Mouse (Mus musculus): ENCODE data around the gene Kank1. TPM values are rescaled to one million over a fixed set of nuclear protein-coding genes. Genes with fewer than 3 reads are reported as not detected.

Gene Kank1
- polyA plus RNA-seq, 1 experiment from 2014 or later = 5.7 TPM

DNA sequence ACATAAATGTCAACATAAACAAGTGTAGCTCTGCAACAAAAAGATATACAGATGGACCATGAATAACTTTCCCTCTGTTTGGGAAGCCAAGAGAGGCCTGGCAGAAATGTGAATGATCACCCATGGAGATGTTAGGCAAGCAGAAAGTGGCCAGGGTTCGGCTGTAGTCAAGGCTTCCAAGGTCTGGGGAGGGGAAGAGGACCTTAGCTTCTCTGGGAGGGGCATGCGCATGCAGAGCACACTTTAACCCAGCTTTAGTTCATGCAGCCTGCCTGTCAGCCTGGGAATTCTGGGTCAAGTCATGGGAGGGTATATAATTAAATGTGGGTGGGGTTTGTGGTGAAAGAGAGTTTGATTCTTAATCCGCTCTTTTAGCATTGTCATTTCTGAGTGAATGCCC, 180.9 kb downstream of the Kank1 start:
- Histone ChIP-seq H3K27ac (no peak overlapping the region), H3K9ac (replicated peaks) (no peak overlapping the region), H3K4me1 (replicated peaks) (0 out of 2 replicates have a peak, but pooled peaks cover 5% of the 10 kb centered on the region), H3K4me2 (replicated peaks) (no peak overlapping the region), H3K27me3 (no peaks in the 10 kb centered on the region), H3K36me3 (no peaks in the 10 kb centered on the region), H3K4me3 (replicated peaks) (no peak overlapping the region), H3K9me3 (no peaks in the 10 kb centered on the region)
- 40% methylated on average over 3 of the region's 3 CpGs for WGBS
- ATAC-seq = no peak

GRCm38 (mm10) chr19:25419983-25420382, 183.2 kb downstream of the Kank1 start:
- H3K4me2 ChIP-seq (replicated peaks) = no peak overlapping the region
- H3K4me1 ChIP-seq (replicated peaks) = 0 out of 2 replicates have a peak, but pooled peaks cover 2% of the 10 kb centered on the region
- no peak overlapping the region for H3K9ac ChIP-seq (replicated peaks)
- no peaks in the 10 kb centered on the region for H3K9me3 ChIP-seq
- H3K27ac ChIP-seq = no peak overlapping the region
- H3K27me3 ChIP-seq = no peaks in the 10 kb centered on the region
- no peaks in the 10 kb centered on the region for H3K36me3 ChIP-seq
- WGBS = 83% methylated on average over 8 of the region's 8 CpGs
- H3K4me3 ChIP-seq (replicated peaks) = no peak overlapping the region
- no peak for ATAC-seq

GRCm38 (mm10) chr19:25422096-25422495, 185.3 kb downstream of the Kank1 start:
- no peaks in the 10 kb centered on the region for H3K36me3 ChIP-seq
- ATAC-seq = no peak
- H3K4me3 ChIP-seq (replicated peaks) = no peak overlapping the region
- no peaks in the 10 kb centered on the region for H3K27me3 ChIP-seq
- no peak overlapping the region for H3K4me2 ChIP-seq (replicated peaks)
- H3K4me1 ChIP-seq (replicated peaks) = 0 out of 2 replicates have a peak, but pooled peaks cover 2% of the 10 kb centered on the region
- 86% methylated on average over 7 of the region's 7 CpGs for WGBS
- no peaks in the 10 kb centered on the region for H3K9me3 ChIP-seq
- no peak overlapping the region for H3K9ac ChIP-seq (replicated peaks)
- H3K27ac ChIP-seq = no peak overlapping the region

- H3K9ac ChIP-seq (replicated peaks) = no peak overlapping the region
- ATAC-seq = no peak
- no peaks in the 10 kb centered on the region for H3K36me3 ChIP-seq
- H3K4me1 ChIP-seq (replicated peaks) = no peaks in the 10 kb centered on the region
- H3K4me3 ChIP-seq (replicated peaks) = no peak overlapping the region
- H3K27me3 ChIP-seq = no peaks in the 10 kb centered on the region
- no peaks in the 10 kb centered on the region for H3K9me3 ChIP-seq
- no peak overlapping the region for H3K4me2 ChIP-seq (replicated peaks)
- WGBS = 90% methylated on average over 5 of the region's 5 CpGs
- H3K27ac ChIP-seq = no peak overlapping the region
Observed at GRCm38 (mm10) chr19:25423371-25423770, 186.6 kb downstream of the Kank1 start.

DNA sequence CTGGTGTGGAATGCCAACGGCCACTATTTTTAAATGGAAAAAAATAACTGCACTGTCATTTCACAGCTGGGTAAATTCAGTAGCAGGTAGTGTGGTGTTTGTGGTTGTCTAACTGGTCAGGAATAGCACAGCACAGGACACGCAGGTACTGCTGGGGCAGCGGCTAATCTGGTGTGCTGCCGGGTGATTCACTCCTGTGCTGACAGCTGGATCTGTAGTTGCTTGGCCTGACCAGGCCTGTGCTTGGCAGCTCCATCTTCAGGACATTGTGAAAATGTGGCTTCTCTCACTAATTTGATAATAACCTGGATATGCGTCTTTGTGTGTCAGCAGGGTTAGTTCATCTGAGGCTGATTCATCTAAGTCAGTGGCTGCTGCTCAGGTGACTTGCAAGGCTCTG, 189.7 kb downstream of the Kank1 start:
- 93% methylated on average over 5 of the region's 5 CpGs for WGBS
- Histone ChIP-seq H3K36me3 (no peaks in the 10 kb centered on the region), H3K4me3 (replicated peaks) (no peak overlapping the region), H3K27me3 (no peaks in the 10 kb centered on the region), H3K4me1 (replicated peaks) (no peaks in the 10 kb centered on the region), H3K4me2 (replicated peaks) (no peak overlapping the region), H3K9ac (replicated peaks) (no peak overlapping the region), H3K27ac (no peak overlapping the region), H3K9me3 (no peaks in the 10 kb centered on the region)
- ATAC-seq = no peak

GRCm38 (mm10) chr19:25427886-25428285, 191.1 kb downstream of the Kank1 start:
- no peak overlapping the region for H3K4me2 ChIP-seq (replicated peaks)
- WGBS = 97% methylated on average over 17 of the region's 17 CpGs
- no peaks in the 10 kb centered on the region for H3K36me3 ChIP-seq
- H3K27ac ChIP-seq = no peak overlapping the region
- H3K4me3 ChIP-seq (replicated peaks) = no peak overlapping the region
- ATAC-seq = no peak
- no peak overlapping the region for H3K9ac ChIP-seq (replicated peaks)
- no peaks in the 10 kb centered on the region for H3K27me3 ChIP-seq
- H3K9me3 ChIP-seq = no peaks in the 10 kb centered on the region
- H3K4me1 ChIP-seq (replicated peaks) = no peaks in the 10 kb centered on the region

DNA sequence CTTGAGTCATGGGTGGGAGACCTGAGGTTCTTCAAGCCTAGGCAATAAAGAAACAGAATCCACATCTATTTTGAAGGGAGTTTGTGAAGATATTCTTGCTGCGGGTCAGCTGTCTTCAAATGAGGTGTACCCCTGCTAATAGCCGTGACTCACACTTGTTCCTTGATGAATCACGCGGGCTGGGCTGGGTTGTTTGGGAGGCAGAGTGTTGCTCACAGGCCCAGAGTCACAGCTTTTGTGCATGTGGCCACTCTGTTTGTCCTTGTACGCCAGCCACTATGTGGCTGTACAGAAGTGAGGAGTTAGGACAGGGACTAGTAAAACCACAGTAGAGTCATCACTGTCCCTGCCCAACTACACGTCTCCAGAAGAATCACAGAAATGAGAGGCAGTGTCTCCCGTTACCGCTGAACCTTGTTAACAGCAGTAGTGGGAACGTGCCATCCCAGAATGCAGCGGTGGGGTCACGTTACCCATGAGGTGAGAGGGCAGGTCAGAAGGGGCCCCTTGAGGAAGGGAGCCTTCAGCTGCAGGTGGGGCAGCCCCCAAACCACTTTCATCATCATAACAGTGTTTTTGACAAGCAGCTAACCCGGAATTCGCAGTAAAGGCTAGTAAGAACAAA, 191.7 kb downstream of the Kank1 start:
- ATAC-seq = no peak
- H3K36me3 ChIP-seq = no peaks in the 10 kb centered on the region
- WGBS = 93% methylated on average over 13 of the region's 13 CpGs
- no peaks in the 10 kb centered on the region for H3K9me3 ChIP-seq
- H3K4me2 ChIP-seq (replicated peaks) = no peak overlapping the region
- no peak overlapping the region for H3K9ac ChIP-seq (replicated peaks)
- no peaks in the 10 kb centered on the region for H3K4me1 ChIP-seq (replicated peaks)
- H3K27ac ChIP-seq = no peak overlapping the region
- no peaks in the 10 kb centered on the region for H3K27me3 ChIP-seq
- H3K4me3 ChIP-seq (replicated peaks) = no peak overlapping the region

DNA sequence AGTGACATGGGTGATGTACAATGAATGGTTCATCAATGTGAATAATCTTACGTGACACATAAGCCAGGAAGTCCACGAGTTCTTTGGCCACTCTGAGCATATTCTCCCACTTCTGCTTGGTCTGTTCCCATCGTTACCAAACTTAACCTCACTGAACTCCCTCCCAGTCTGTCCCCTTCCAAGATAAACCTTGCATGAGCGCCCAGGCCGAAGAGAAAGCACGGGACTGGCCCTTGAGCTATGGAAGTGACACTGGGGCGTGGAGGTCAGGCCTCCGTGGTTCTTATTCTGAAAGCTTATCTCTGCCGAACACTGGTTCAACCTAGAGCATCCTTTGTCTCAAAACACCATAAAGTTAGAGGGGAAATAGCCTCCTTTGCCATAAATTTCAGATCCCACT, 194.7 kb downstream of the Kank1 start:
- no peaks in the 10 kb centered on the region for H3K4me1 ChIP-seq (replicated peaks)
- no peaks in the 10 kb centered on the region for H3K9me3 ChIP-seq
- no peak overlapping the region for H3K4me3 ChIP-seq (replicated peaks)
- H3K9ac ChIP-seq (replicated peaks) = no peak overlapping the region
- 77% methylated on average over 9 of the region's 9 CpGs for WGBS
- H3K36me3 ChIP-seq = no peaks in the 10 kb centered on the region
- H3K4me2 ChIP-seq (replicated peaks) = no peak overlapping the region
- no peak overlapping the region for H3K27ac ChIP-seq
- no peaks in the 10 kb centered on the region for H3K27me3 ChIP-seq
- ATAC-seq = no peak

- H3K4me3 ChIP-seq (replicated peaks) = no peak overlapping the region
- H3K27me3 ChIP-seq = no peaks in the 10 kb centered on the region
- no peak for ATAC-seq
- no peaks in the 10 kb centered on the region for H3K4me1 ChIP-seq (replicated peaks)
- H3K9me3 ChIP-seq = no peaks in the 10 kb centered on the region
- 90% methylated on average over 7 of the region's 7 CpGs for WGBS
- H3K36me3 ChIP-seq = no peaks in the 10 kb centered on the region
- no peak overlapping the region for H3K4me2 ChIP-seq (replicated peaks)
- H3K9ac ChIP-seq (replicated peaks) = no peak overlapping the region
- no peak overlapping the region for H3K27ac ChIP-seq
Observed at GRCm38 (mm10) chr19:25431909-25432308, 195.1 kb downstream of the Kank1 start.

GRCm38 (mm10) chr19:25433169-25433690, 196.5 kb downstream of the Kank1 start:
- 86% methylated on average over 7 of the region's 7 CpGs for WGBS
- Histone ChIP-seq H3K4me2 (replicated peaks) (no peak overlapping the region), H3K27ac (no peak overlapping the region)

DNA sequence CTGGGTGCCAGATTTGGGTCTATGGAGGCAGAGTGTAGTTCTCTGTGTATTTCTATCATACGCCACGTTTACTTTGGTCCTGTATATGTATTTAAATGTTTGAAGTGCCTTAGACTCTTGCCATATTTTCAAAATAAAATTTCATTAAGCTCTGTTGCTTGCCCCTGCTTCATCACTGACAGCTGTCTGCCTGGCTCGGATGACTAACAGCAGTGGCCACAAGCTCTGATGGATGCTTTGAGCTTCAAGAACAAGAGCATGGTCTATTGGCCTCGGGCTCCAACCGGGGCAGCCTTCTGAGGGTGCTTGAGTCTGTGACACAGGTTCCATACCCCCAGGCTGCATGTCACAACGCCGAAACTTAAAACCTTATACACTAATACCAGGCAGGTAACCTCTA, 197.6 kb downstream of the Kank1 start:
- no peaks in the 10 kb centered on the region for H3K9me3 ChIP-seq
- no peaks in the 10 kb centered on the region for H3K27me3 ChIP-seq
- no peak for ATAC-seq
- no peak overlapping the region for H3K4me2 ChIP-seq (replicated peaks)
- 0 out of 2 replicates have a peak, but pooled peaks cover 4% of the 10 kb centered on the region for H3K4me1 ChIP-seq (replicated peaks)
- H3K36me3 ChIP-seq = no peaks in the 10 kb centered on the region
- H3K9ac ChIP-seq (replicated peaks) = no peak overlapping the region
- no peak overlapping the region for H3K4me3 ChIP-seq (replicated peaks)
- 90% methylated on average over 7 of the region's 7 CpGs for WGBS
- no peak overlapping the region for H3K27ac ChIP-seq

More at GRCm38 (mm10) chr19:25433169-25433690, 196.5 kb downstream of the Kank1 start:
- Histone ChIP-seq H3K4me1 (replicated peaks) (0 out of 2 replicates have a peak, but pooled peaks cover 4% of the 10 kb centered on the region), H3K9me3 (no peaks in the 10 kb centered on the region), H3K27me3 (no peaks in the 10 kb centered on the region), H3K9ac (replicated peaks) (no peak overlapping the region), H3K36me3 (no peaks in the 10 kb centered on the region), H3K4me3 (replicated peaks) (no peak overlapping the region)
- ATAC-seq = no peak

DNA sequence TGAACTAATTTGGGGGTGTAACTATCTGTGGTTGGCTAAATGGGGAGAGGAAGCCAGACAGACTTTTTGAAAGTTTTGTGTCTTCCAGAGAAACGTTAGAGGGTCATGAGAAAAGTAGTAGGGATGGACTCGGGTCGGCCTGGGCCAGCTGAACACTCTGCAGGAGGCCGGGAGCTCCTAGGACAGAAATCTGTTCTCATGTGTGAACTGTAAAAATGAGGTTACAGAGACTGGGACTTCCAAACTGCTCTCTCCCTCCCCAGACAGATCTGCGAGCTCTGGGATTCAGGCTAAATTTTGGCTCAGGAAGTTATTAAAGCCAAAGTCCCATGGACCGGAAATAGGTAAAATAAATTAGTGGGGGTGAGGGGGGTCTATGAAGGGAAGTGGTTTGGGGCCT, 198.0 kb downstream of the Kank1 start:
- no peak for ATAC-seq
- no peaks in the 10 kb centered on the region for H3K36me3 ChIP-seq
- no peaks in the 10 kb centered on the region for H3K27me3 ChIP-seq
- H3K4me3 ChIP-seq (replicated peaks) = no peak overlapping the region
- no peaks in the 10 kb centered on the region for H3K9me3 ChIP-seq
- 83% methylated on average over 6 of the region's 6 CpGs for WGBS
- no peak overlapping the region for H3K4me2 ChIP-seq (replicated peaks)
- H3K27ac ChIP-seq = no peak overlapping the region
- no peak overlapping the region for H3K9ac ChIP-seq (replicated peaks)
- 0 out of 2 replicates have a peak, but pooled peaks cover 4% of the 10 kb centered on the region for H3K4me1 ChIP-seq (replicated peaks)

DNA sequence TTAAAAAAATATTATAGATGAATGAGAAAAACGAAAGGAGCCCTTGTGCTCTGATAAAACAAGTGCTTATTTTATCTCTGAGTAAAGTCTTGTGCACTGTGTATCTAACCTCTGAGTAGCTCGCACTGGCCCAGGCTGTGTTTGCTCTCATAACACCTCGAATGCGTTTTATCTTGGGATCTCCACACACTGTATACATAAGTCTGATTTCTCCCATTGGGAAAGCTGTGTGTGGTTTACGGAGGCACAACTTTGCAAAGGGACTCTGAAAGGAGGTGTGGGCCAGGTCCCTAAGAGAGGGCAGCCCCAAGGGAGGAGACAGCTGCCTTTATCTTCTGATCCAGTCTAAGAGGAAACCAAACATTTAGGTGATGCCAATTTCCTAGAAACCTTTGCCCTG, 198.6 kb downstream of the Kank1 start:
- Histone ChIP-seq H3K9me3 (no peaks in the 10 kb centered on the region), H3K9ac (replicated peaks) (no peak overlapping the region), H3K27me3 (no peaks in the 10 kb centered on the region), H3K4me1 (replicated peaks) (0 out of 2 replicates have a peak, but pooled peaks cover 4% of the 10 kb centered on the region), H3K36me3 (no peaks in the 10 kb centered on the region), H3K4me2 (replicated peaks) (no peak overlapping the region), H3K4me3 (replicated peaks) (no peak overlapping the region), H3K27ac (no peak overlapping the region)
- no peak for ATAC-seq
- 87% methylated on average over 5 of the region's 5 CpGs for WGBS

Measured in midbrain, embryonic 13.5 days (tissue).